Mouse (Mus musculus) kidney, postnatal 10 days (tissue): Measurements from ENCODE around the gene Spata33.
"Not testable (repeated sequence)": the region's sequence is repeated elsewhere in the genome, so short reads cannot be mapped to it uniquely, and the experiment has no call there.

Source experiments
- DNase-seq: peaks from one replicate; pipeline ENCODE4 v3.0.0; 2021; ENCODE audit warnings: mixed read lengths

Spata33 gene

DNA sequence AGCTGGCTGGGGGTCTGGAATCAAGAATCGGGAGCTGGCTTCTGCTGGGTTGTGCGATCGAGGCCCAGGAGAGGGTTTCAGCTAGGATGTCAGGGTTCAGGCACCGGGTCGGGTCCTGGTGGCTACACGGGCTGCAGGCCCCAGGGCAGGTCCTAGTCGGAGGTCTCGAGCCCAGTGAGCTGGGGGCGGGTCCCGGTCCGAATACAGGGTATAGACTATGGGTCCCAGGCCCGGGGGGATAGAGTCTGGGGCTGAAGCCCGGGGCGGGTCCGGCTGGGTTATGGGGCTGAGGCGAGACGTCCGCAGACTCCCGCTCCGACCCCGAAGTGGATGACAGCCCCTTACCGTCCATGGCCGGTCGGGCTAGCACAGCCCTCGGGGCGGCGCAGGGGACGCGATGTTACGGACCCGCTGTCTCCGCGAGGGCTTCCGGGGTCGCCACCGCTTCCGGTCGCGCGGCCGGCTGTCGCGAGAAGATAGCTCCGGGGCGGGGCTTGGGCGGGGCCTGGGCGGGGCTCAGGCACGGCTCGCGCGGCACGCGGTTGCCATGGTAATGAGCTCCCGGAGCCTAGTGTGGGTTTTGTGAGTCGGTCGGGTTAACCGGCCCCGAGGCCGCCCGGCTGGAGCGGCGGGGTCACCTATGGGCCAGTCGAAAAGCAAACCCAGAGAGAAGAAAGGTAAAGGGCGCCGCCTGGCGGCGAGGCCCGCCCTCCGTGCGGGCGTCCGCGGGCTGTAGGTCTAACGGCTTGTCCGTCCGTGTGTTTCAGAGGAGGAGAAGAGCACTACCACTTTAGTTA is at the start of gene Spata33, which contains the start of gene Chmp1a:
Gene Spata33, plus strand, starts transcription at position 512 of the 797 bp plus-strand sequence.
Gene Chmp1a, minus strand, starts transcription at position 443 of the 797 bp plus-strand sequence.
- peak; percentile 97 for DNase-seq

DNA sequence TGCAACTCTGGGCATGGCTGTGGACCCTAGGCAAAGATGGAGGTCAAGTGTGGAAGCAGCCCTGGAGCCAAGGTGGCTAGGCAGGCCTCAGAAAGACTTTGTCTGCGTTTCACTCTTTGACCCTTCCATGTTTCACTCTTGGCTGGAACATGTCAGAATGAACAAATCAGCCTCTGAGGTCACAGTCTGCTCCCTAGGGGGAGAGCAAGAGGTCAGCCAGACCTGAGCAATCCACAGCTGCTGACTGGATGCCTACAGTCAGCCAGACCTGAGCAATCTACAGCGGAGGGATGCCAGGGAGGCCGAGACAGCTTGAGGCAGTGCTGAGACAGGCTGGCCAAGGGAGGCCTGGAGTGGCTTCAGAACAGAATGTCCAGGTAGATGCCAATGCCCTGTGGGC is 31.2 kb upstream of the Spata33 start:
- DNase-seq: peak; percentile 71

DNA sequence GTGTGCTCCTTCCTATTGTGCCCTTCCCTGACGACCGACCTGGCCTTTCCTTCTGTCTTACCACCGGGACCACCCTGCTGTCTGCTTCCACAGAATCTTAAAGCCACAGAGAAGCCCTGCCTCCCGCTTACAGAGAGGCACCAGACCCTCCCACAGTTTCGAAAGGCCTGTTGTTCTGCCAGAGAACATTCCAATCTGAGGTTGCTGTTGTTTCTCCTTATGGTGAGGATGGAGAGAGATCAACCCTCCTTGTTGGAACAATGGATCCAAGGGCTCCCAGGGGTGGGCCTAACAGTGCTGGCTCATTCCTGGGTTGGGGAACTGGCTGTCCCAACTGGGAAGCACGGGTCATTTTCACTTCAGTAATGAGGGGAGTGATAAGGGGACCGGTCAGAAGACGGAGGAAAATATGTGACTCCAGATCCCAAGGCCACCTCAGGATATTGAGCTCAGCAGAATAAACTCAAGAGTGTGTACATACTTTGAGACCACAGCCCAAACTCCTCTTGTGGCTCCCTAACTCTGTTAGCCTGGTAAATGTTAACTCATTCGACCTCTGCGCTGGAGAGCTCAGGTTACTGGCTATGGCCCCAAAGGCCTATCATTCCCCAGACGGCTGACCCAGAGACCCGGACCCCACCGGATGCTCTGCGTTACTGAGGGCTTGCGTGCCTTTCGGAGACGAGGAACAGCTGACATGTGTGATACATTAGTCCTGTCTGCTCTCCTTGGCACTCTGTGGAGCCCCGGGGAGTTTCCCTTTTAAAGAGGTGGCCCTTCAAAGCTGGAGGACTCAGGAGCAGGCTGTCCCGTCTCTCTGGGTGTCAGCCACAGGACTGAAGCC is 26.8 kb upstream of the Spata33 start, which contains the start of gene Dpep1:
Gene Dpep1, plus strand, starts transcription at position 677 of the 844 bp plus-strand sequence.
- DNase-seq: peak; percentile 81

DNA sequence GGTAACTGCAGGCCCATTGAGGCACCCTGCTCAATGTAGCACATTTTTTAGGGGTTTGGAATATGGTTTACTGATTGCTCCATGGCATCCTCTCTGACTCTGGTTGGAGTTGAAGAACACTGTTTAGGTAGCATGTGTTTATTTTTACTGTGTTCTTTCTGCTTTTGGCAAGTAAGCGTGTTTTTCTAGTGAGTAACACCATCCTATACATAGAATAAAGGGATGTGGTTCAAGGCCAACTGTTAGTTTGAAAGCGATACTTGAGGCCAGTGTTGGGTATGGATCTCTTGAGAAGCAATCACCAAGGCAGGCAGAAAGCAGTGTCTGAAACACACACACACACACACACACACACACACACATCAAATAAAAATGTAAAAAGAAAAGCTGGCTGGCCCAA is 24.6 kb upstream of the Spata33 start:
- DNase-seq: no peak

DNA sequence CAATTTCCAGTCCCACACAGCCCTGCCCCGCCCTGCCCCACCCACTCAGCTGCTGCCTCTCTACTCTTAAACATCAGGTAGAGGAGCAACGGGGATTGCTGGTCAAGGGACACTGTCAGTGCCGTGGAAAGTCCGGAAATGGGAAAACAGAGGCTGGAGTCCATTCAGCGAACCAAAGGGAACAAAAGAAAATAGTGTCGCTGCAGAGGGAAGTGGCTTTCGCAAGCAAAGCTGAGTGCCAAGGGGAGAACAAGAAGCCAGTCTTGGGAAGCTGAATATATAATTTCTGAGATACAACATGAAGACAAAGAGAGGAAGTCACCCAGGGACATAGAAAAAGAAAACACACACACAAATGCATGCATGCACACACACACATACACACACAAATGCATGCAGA is 23.8 kb upstream of the Spata33 start:
- DNase-seq: no peak

DNA sequence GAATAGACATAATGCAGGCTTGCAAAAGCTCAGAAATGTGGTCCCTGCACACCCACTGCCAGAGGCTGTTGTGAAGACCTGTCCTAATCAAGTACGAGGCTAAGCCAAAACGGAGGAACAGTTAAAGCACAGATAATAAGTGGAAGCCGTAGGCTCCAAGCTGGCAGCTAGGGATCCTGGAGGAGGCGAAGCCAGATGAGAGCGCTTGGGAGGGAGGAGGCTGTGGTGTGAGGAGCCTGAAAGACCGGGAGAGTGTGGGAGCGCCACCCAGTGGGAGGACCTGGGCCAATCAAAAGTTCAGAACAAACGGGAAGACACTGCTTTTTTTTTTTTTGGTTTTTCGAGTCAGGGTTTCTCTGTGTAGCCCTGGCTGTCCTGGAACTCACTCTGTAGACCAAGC is 22.0 kb upstream of the Spata33 start:
- peak; percentile 90 for DNase-seq

DNA sequence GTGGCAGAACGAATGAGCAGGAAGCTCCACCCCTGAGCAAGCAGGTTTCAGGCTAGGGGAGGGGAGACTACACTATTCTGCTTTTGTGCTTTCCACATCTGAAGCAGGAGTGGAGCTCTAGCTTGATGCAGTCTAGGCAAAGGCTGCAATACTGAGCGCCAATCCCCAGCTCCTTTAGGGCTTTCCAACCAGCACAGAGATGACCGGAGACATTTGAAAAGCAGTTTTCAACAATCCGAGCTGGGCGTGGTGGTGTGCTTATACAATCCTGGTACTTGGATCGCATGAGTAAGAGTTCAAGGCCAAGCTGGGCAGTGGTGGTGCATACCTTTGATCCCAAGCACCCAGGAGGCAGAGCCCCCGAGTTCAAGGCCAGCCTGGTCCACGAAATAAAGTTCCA is 20.7 kb upstream of the Spata33 start:
- no peak for DNase-seq

DNA sequence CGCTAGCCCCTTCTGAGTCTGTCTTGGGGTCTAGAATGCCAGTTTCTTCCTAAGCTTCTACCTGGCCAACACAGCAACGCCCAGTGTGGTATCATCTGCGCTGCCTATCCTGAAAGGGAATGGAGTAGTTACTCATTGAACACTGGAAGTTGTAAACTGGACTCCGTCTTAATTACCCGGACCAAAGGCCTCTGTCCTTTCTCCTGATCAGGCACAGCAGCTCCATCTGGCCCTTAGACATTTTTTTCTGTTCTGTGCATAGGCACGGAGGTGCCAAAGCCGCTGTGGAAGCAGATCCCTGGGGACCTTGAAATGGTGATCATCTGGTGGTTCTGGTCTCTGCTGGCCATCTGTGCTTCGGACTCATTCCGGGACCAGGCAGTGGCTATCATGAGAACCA is 18.9 kb upstream of the Spata33 start:
- no peak for DNase-seq

DNA sequence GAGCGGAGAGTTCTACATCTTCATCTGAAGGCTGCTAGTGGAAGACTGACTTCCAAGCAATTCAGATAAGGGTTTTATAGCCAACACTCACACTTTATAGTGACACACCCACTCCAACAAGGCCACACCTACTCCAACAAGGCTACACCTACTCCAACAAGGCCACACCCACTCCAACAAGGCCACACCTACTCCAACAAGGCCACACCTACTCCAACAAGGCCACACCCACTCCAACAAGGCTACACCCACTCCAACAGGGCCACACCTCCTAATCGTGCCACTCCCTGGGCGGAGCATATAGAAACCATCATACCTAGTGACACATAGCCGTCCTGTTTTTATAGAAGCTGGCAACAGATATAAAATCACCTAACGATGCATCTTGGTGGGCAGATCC is 15.6 kb upstream of the Spata33 start:
- DNase-seq: not testable (repeated sequence)

DNA sequence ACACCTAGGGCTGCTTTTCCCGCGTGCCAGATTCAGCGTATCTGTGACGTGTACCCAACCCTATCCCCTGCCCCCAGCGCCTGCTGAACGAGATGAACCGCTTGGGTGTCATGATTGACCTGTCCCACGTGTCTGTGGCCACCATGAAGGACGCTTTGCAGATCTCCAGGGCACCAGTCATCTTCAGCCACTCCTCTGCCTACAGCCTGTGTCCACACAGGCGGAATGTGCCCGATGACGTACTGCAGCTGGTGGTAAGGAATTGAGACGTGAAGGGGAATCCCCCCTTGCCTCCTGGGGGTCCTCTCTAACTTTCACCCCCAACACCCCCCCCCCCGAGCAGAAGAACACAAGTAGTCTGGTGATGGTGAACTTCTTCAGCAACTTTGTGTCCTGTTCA is 12.8 kb upstream of the Spata33 start:
- no peak for DNase-seq

DNA sequence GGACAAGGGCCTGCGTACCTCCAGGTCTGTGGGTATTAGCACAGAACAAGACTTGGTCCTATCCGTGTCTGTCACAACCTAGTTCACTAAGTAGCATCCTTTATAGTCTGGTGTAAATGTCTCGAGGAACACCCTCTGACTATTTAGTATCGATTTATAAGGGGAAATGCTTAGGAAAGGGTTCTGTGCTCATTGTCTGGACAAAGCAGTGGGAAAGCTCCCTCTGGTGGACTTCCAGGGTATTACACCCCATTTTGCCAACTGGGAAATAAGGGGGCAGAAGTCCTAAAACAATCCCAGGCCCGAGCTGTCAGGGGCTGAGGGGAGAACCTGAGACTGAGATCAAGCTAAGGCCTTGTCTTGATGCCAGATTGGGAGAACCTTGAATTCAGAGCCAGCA is 10.3 kb upstream of the Spata33 start:
- DNase-seq: peak; percentile 88

DNA sequence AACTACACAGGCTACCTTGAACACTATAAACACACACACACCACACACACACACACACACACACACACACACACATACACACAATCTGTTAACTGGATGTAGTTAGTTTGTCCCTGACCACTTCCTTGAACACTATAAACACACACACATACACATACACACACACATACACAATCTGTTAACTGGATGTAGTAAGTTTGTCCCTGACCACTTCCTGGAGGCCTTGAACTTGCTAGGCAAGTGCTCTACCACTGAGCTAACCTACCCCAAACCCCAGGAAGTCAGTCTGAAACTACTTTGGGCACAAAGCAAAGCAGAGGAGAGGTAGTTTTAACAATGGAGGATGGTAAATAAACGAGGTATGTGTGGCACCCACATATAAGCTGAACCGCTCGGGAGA is 9.1 kb upstream of the Spata33 start:
- no peak for DNase-seq

DNA sequence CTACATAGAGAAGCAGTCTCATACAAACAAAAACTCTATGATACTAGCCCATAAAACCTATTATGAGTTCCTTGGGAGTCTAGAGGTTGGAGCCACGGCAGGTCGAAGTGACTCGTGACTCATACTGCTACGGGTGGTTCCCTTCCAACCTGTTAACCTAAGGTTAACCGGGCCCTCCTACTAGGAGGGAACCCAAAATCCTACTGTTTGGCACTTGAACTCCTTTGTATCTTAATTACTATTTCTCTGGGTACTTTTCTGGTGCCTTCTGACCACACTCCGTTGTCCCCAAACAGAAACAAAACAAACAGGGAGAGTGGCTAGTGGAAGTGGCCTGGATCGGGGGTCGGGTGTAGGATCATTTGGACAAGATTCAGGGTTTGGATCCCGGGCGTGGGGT is 756 bp upstream of the Spata33 start:
- no peak for DNase-seq

DNA sequence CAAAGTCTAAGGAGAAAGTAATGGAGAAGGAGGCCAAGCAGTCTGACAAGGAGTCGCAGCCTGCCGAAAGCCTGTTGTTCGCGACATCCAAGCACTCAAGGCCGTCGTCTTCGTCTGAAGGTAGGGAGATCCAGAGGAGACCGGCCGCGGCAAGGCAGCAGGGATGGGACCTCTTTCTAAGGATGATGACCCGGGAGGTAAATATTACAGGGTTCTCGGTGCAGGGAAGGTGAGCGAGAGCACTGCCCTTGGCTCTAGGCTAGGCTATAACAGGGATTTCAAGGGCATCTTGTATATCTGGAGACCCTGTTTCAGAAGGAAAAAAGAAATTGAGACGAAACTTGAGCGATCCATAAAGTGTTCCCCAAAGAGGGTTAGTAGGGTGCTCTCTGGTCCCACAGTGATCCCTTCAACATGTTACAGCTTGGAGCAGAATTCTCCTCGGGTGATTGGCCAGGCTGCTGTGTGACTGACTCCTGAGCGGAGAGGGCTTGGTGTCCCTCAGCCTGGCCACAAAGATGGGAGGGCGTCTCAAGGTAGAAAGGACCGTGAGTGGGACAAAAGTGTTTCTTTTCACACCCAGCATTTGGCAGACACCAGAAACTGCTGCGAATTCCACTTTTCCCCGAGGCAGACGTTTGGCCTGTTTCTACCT is 613 bp downstream of the Spata33 start:
- no peak for DNase-seq

DNA sequence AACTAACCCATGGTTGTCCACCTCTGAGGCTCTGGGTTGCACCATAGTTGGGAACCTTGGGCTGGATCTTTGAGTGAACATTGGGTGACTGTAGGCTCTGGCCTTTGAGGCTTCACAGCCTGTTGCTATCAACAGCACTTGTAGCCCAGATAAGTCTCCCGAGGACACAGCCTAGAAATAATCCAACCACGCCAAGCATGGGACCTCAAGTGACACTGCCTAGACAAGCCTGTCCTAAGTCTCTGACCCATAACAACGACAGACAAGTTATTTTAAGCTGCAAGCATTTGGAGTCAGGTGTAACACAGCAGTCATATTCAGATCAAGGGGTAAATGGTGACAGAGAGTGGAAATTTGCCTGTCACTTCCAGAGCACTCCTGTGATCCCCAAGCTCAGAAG is 2.8 kb downstream of the Spata33 start:
- no peak for DNase-seq

DNA sequence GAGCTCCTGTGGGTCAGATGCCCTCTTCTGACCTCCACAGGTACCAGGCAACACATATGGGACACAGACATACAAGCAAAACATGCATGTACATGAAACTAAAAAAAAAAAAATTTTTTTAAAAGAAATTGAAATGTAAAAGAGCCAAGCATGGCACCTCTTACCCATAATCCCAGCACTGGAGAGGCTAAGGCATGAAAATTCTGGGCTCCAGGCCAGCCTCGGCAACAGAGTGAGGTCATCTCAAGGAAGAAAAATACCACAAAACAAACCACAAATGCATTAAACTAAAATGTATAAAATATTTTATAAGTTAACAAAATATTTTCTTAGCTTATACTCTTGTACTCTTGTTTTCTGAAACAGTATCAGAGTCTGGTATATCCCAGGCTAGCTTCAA is 8.3 kb downstream of the Spata33 start:
- DNase-seq: no peak

DNA sequence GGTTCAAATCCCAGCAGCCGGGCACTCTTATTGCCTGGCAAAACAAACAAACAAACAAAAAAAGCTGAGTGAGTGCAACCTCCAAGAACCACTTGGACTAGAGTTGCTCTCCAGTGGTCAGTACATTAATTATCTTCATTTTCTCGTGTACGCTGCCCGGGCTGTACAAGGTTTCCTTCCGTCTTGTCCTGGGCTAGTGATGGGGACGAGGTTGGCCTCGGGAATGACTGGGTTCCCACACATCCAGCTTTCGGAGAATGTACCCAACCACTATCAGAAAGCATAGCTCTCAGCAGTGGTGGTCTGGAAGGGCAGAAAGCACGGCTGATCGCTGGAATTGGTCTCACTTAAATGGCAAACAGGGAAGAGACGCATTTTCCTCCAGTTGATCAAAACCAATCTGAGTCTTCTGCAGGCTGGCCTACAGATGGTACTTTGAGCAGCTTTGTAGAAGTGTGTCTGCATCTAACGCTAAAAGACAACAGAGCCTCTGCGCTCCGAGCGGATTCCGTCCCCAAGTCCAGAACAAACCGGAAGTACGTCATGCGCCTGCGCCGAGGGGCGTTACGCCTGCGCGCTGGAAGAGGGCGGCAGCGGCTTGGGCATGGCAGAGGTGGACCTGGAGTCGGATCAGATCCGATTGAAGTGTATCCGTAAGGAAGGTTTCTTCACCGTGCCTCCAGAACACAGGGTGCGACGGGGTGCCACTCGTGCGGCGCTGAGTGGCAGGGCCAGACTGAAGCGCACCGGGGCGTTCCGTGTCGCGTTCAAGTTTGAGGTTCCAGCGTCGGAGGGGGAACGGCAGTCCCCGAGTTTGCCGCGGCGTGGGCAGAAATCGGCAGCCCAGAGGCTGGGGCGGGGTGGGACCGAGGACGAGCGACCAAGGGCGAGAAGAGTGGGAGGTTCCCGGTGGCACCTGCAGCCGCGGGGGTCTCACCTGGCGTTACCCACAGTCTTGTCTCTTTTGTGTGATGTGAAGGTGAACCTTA is 11.9 kb downstream of the Spata33 start, which contains the start of gene Cdk10:
Gene Cdk10, plus strand, starts transcription at position 565 of the 989 bp plus-strand sequence.
- DNase-seq: peak; percentile 96

DNA sequence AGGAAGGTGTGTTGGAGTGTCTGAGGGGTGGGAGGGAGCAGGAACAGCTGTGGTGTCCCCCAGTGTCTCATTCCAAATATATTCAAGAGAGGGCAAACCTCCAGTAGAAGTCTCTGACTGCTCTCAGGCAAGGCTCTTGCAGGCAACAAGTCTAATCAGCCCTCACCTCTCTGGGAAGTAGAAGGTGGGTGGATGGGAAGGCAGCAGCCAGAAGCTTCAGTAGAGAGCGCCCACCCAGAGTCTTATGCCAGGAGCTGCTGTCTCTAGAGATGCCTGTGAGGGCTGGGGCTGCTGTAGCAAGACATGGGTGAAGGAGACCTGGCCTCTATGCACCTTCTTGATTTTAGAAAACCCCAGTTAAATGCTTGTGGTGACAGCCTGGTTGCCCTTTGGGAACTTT is 15.8 kb downstream of the Spata33 start:
- DNase-seq: no peak

DNA sequence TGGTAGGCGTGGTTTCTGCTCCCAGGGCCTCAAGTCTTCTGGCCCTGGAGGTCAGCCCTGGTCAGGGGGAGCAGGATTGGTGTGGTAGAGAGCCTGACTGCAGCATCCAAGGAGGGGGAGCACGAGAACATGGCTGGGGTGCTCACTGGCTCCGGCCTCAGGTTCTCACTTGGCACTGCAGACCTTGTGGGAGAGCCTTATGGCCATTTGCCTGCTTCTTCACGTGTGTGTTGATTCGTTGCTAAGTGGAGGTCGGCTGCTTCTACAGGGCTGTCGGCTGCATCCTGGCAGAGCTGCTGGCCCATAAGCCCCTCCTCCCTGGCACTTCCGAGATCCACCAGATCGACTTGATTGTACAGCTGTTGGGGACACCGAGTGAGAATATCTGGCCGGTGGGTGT is 17.7 kb downstream of the Spata33 start:
- not testable (repeated sequence) for DNase-seq

DNA sequence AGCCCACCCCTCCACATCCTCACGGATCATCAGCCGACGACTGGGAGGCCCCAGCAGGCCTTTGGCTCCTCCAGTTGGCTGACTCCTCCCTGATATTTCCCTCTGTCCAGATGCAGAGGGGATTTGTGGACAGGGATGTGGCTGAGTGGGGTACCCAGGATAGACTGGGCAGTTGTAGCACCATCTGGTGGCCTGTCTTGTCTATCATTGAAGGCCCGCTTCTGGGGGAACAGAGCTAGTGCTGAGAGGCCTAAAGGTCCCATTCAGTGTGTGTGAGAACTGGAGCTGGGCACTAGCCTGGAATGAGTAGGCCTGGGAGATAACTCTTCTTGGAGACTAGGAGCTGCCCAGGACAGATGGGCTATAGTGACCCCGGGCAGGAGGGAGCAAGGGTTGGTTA is 19.1 kb downstream of the Spata33 start:
- DNase-seq: peak; percentile 50

DNA sequence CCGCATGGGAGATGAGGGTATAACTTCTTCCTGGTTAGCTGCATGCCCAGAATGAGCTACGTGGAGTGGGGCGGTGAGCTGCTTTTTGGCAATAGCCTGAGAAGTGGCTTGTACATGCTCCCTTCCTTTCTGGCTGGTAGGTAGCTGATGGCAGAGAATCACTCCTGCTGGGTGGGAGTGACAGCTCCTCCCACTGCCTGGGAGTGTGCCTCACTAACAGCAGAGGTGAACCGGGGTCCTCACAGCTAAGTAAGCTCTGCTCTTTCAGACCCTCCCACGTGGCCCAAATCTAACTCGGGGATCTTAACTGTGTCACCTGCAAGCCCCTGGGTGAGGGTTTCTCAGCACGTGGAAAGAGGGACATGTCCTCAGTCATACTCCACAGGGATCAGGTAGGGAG is 19.9 kb downstream of the Spata33 start:
- no peak for DNase-seq

DNA sequence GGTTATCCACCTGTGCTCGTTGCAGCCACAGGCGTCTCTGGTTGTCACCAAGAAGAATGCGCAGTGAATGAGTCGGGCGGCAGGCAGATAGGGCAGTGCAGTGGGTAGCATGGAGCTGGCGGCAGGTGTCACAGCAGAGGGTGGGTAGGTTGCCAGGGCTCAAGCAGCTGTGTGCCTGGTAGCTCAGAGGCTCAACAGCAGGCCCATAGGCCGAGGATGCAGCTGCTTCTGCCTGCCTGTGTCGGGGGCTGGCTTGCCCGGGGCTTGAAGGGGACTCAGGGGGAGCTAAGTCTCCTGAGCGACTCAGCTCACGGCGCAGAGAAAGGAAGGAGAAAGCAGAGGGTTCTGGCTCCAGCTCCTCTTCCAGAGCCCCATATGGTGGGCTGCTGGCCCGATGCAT is 20.7 kb downstream of the Spata33 start:
- DNase-seq: no peak
